Mouse (Mus musculus): ENCODE measurements around the gene Mapk1.

Mapk1 gene

GRCm38 (mm10) chr16:17082121-17082792, 99.1 kb downstream of the Mapk1 start:
- DNase-seq (ENCODE audit: low read depth, low spot score) = no peak

GRCm38 (mm10) chr16:17085636-17086035, 102.5 kb downstream of the Mapk1 start:
- no peak for DNase-seq (ENCODE audit: low read depth, low spot score)

GRCm38 (mm10) chr16:17086241-17086640, 103.1 kb downstream of the Mapk1 start:
- no peak for DNase-seq (ENCODE audit: low read depth, low spot score)

- DNase-seq (ENCODE audit: low read depth, low spot score) = no peak
Measured at GRCm38 (mm10) chr16:17086669-17087193, 103.5 kb downstream of the Mapk1 start.

- no peak for DNase-seq (ENCODE audit: low read depth, low spot score)
Measured at GRCm38 (mm10) chr16:17088346-17088745, 105.2 kb downstream of the Mapk1 start.

- no peak for DNase-seq (ENCODE audit: low read depth, low spot score)
Measured at GRCm38 (mm10) chr16:17096938-17097337, 113.8 kb downstream of the Mapk1 start.

All from mesoderm, embryonic 11.5 days (tissue).